Mouse (Mus musculus) kidney, embryonic 14.5 days (tissue): ENCODE data around the gene Fuom. TPM values are rescaled to one million over a fixed set of nuclear protein-coding genes. Genes with fewer than 3 reads are reported as not detected.
A peak's percentile ranks its signal among the peaks of the same experiment; 100 is the strongest.
"Not testable (repeated sequence)": the region's sequence is repeated elsewhere in the genome, so short reads cannot be mapped to it uniquely, and the experiment has no call there.

ENCODE experiments used
- ATAC-seq: fragments of 200-750 bp; cut with Nextera tagmentation; 2 replicates; pipeline ENCODE4 v1.8.0; 2017; ENCODE audit warnings: moderate number of reproducible peaks, mild to moderate bottlenecking, moderate TSS enrichment, moderate library complexity; ENCODE audit not compliant: low FRiP score, low TSS enrichment
- H3K27ac ChIP-seq: fragments of 300-500 bp; sonication (generic); 2 replicates; pipeline ENCODE4 v1.5.1; 2014; ENCODE audit warnings: low read depth, mild to moderate bottlenecking, low read length, moderate library complexity, mixed read lengths
- H3K27me3 ChIP-seq: fragments of 300-500 bp; sonication (generic); 2 replicates; pipeline ENCODE4 v1.6.1; 2014; ENCODE audit warnings: mild to moderate bottlenecking, low read length; ENCODE audit not compliant: control insufficient read depth, insufficient read depth
- H3K36me3 ChIP-seq: fragments of 300-500 bp; sonication (generic); 2 replicates; pipeline ENCODE4 v1.6.1; 2014; ENCODE audit warnings: low read length, mixed read lengths; ENCODE audit not compliant: control insufficient read depth, insufficient read depth
- H3K4me1 ChIP-seq: fragments of 300-500 bp; sonication (generic); 2 replicates; pipeline ENCODE4 v1.6.1; 2014; ENCODE audit warnings: low read length, mixed read lengths; ENCODE audit not compliant: control insufficient read depth, insufficient read depth
- H3K4me2 ChIP-seq: fragments of 300-500 bp; sonication (generic); replicated peaks from 2 replicates; pipeline ENCODE4 v1.6.1; 2014; ENCODE audit warnings: low read depth, mild to moderate bottlenecking, low read length
- H3K4me3 ChIP-seq: fragments of 300-500 bp; sonication (generic); 2 replicates; pipeline ENCODE4 v1.5.1; 2014; ENCODE audit warnings: mild to moderate bottlenecking, low read length
- H3K9ac ChIP-seq: fragments of 300-500 bp; sonication (generic); 2 replicates; pipeline ENCODE4 v1.6.1; 2014; ENCODE audit warnings: low read depth, mild to moderate bottlenecking, low read length, moderate library complexity
- H3K9me3 ChIP-seq: fragments of 300-500 bp; sonication (generic); 2 replicates; pipeline ENCODE4 v1.6.1; 2016; ENCODE audit warnings: low read length; ENCODE audit not compliant: control insufficient read depth
- WGBS: fragments of 180-500 bp; shearing (Covaris S2); extraction: QIAGEN DNeasy Blood & Tissue Kit; methylation state at CpG from one replicate; pipeline ENCODE4 v1.1.7; 2014; 5-methylcytosine and 5-hydroxymethylcytosine counted together
- polyA plus RNA-seq: library from polyadenylated mRNA; unstranded; fragments of >200 nt; fragmentation: Nextera tagmentation; extraction: Ambion mirVana; gene quantifications from 2 replicates; pipeline ENCODE4 v1.2.1, GENCODE M21; 2014

Fuom gene
- 32.4 and 36.2 TPM in 2 replicates for polyA plus RNA-seq

DNA sequence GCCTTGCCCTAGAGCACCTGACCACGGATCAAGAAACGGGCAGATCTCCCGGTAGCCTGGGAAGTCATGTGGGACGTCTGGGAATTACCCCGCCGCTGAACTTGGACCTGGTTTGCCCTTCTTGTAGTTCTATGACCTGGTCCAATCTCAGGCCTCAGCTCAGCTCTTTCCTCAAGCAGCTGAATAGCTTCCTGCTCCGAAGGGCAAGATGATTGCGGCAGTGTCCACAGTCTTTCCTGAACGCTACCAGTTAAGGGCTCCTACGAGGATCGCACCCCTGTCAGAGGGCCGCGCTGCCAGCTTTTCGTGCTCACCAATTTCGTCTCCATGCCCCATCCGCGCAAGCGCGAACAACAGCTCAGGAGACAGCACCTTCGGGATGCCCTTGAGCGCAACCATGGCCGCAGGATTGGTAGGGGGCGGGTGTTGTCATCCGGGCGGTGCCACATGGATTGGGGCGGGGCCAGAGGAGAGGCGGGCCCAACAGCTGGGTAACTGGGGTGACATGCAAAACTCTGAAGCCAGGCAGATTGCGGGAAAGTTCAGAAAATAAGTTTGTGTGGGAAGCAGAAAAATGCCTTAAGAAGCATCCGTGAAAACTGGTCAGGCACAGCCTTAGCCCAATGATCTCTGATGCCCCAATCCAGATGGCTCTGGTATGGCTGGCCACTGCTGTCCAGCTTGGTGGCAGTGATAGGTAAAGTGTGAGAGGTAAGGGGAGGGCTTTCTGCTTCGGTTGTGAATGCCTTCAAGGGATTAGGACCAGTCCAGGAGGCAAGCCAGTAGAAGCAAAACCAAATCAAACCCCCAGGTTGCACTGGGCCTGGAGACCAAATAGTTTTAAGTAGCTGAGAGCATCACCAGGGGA, at the start of gene Fuom:
Fuom (minus strand) TSS at position 449 of the 868 bp plus-strand sequence.
- peak within 1 kb of the TSS; percentile 55 for H3K4me2 ChIP-seq
- peak within 1 kb of the TSS; percentile 40 for H3K9ac ChIP-seq
- no peaks in the 10 kb centered on the region for H3K9me3 ChIP-seq
- H3K4me3 ChIP-seq: peak within 1 kb of the TSS; percentile 36
- peaks cover 18% of the 10 kb centered on the region for H3K36me3 ChIP-seq
- 1% methylated on average over 30 of the region's 30 CpGs for WGBS
- H3K27ac ChIP-seq: no peak within 1 kb of the TSS
- peak; percentile 94 for ATAC-seq
- H3K27me3 ChIP-seq: no peaks in the 10 kb centered on the region
- peaks cover 7% of the 10 kb centered on the region; the same call in 1 of the 2 replicates for H3K4me1 ChIP-seq

DNA sequence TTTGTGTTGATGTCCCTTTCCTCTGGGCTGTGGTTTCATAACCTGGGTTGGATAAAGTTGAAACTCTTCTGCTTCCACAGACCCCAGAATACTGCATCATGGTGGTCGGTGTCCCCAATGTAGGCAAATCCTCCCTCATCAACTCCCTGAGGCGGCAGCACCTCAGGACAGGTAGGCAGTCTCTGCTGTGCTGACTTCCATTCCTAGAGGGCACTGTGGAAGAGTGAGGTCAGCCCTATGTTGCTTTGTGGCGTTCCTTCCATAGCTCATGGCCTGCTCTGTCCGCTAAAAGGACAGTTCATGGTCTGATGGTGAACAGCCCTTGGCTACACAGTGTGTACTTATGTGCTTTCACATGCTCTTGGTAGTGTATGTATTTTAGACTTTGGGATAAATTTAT, 42.3 kb upstream of the Fuom start:
- Histone ChIP-seq H3K36me3 (no peaks in the 10 kb centered on the region; the same call in 1 of the 2 replicates), H3K4me3 (no peak overlapping the region), H3K4me1 (no peaks in the 10 kb centered on the region), H3K9ac (no peak overlapping the region), H3K27me3 (no peaks in the 10 kb centered on the region), H3K9me3 (no peaks in the 10 kb centered on the region), H3K27ac (no peak overlapping the region), H3K4me2 (no peak overlapping the region)
- WGBS: 86% methylated on average over 4 of the region's 4 CpGs
- ATAC-seq: no peak

DNA sequence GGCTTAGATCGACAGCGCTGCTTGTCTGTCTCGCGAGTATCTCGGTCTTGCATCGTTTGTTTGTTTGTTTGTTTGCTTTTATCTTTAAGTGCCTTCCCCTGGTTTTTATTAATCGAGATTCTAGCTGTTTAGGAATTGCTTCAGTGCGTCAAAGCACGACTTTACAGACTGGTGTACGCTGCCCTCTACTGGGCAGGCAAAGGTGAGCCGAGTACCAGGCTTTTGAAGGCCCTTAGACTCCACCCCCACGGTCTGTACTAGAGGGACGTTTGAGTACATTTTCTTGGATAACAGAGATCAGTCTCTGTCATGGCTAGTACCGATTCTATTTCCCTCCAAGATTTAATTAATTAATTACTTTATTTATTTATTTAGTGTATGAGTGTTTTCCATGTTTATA, 39.1 kb upstream of the Fuom start:
- Histone ChIP-seq H3K9me3 (no peaks in the 10 kb centered on the region), H3K4me2 (no peak overlapping the region), H3K4me3 (no peak overlapping the region), H3K36me3 (no peaks in the 10 kb centered on the region), H3K9ac (no peak overlapping the region), H3K4me1 (no peaks in the 10 kb centered on the region), H3K27me3 (no peaks in the 10 kb centered on the region), H3K27ac (no peak overlapping the region)
- ATAC-seq: no peak
- 8% methylated on average over 14 of the region's 14 CpGs for WGBS

DNA sequence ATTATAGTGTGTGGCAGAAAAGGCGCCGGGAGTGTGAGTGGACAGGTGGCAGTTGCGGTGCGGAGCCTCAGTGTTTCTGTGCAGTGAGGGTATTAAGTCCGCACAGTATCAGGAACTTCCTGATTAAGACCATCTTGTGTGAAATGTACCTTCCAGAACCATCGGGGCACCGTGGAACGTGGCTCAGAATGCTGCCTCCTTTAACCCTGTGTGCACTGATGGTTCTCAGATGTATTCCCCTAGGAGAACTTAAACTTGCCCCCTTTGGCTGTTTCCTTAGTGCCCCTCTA, 35.7 kb upstream of the Fuom start:
- Histone ChIP-seq H3K27ac (peak overlapping the region; percentile 63), H3K4me2 (peak overlapping the region; percentile 80), H3K4me1 (no peaks in the 10 kb centered on the region), H3K9me3 (no peaks in the 10 kb centered on the region), H3K36me3 (no peaks in the 10 kb centered on the region), H3K27me3 (no peaks in the 10 kb centered on the region), H3K9ac (peak overlapping the region; percentile 87), H3K4me3 (peak overlapping the region; percentile 81)
- ATAC-seq: no peak; the same call in 1 of the 2 replicates
- under 1% methylated on average over 8 of the region's 8 CpGs for WGBS

DNA sequence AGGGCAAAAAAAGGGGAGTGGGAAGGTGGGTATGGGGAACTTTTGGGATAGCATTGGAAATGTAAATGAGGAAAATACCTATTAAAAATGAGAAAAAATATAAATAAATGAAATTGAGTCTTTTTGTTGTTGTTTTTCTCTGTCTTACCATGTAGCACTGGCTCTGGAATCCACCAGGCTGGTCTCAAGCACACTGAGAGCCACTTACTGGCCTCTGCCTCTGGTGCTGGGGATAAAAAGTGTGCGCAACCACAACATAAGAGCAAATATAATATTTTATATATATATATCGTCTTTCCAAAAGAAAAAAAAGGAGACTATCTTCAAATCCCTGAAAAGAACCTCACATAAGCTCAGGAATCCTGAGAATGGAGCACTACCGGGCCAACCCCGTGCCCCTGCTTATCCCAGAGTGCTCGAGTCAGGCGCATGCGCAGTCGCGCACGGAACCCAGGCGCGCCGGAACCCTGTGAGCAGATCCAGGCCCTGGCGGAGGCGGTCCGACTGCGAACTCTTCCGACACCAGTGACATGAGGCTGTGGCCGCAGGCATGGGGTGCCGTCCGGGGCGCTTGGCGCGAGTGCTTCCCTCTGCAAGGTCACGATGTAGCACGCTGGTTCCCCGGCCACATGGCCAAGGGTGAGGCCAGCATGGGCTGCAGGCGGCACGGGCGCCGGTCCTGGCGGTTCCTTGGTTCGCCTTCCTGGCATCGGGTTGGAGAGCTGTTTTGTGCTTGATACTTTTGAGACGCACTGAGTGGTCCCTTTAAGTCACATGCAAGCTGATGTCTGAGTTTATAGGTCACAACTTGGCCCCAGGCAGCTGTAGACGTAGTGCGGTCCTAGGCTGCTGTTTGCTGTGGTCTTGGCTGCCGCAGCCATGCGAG, 35.1 kb upstream of the Fuom start, which contains the start of gene Mtg1:
Mtg1 (plus strand) TSS at position 430 of the 886 bp plus-strand sequence.
- H3K27ac ChIP-seq: peak within 1 kb of the TSS; percentile 63
- H3K9ac ChIP-seq: peak within 1 kb of the TSS; percentile 87
- H3K4me3 ChIP-seq: peak within 1 kb of the TSS; percentile 81
- no peaks in the 10 kb centered on the region; the same call in 1 of the 2 replicates for H3K36me3 ChIP-seq
- peak; percentile 99 for ATAC-seq
- WGBS: 3% methylated on average over 39 of the region's 39 CpGs
- H3K4me2 ChIP-seq: peak within 1 kb of the TSS; percentile 80
- no peaks in the 10 kb centered on the region for H3K9me3 ChIP-seq
- H3K4me1 ChIP-seq: no peaks in the 10 kb centered on the region
- no peaks in the 10 kb centered on the region for H3K27me3 ChIP-seq

DNA sequence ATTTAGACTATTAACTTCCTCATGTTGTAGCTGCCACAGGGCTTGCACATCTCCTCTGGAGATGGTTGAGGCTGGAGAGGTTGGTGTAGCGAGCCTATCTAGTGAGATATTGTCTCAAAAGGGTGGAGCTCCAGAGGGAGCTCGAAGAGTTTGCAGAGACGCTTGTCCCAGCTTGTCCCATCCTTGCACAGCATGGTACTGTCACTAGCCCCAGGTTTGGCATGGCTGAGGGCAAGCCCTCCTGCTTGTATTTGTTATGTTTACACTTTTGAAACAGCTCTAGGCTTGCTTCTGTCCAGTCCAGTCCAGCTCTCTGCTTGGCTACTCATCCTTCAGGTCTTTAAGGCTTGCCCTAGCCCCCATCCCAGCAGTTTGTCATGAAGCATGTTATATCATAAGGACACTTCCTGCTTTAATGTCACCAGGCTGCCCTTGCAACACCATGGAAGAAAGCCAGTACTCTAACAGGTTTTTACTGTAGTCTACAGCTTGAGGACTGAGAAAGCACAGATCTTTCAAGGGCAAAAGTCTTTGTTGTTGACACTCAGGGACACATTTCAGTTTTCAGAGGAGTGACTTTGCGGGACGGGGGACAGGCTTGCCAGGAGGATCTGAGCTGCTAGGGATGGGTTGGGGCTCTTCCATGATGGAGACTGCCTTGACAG, 33.0 kb upstream of the Fuom start:
- no peaks in the 10 kb centered on the region for H3K4me1 ChIP-seq
- no peaks in the 10 kb centered on the region for H3K9me3 ChIP-seq
- H3K27me3 ChIP-seq: no peaks in the 10 kb centered on the region
- peaks cover 7% of the 10 kb centered on the region; the same call in 1 of the 2 replicates for H3K36me3 ChIP-seq
- ATAC-seq: no peak
- H3K4me3 ChIP-seq: no peak overlapping the region
- H3K27ac ChIP-seq: no peak overlapping the region
- no peak overlapping the region for H3K4me2 ChIP-seq
- H3K9ac ChIP-seq: no peak overlapping the region
- WGBS: 88% methylated on average over 5 of the region's 5 CpGs

DNA sequence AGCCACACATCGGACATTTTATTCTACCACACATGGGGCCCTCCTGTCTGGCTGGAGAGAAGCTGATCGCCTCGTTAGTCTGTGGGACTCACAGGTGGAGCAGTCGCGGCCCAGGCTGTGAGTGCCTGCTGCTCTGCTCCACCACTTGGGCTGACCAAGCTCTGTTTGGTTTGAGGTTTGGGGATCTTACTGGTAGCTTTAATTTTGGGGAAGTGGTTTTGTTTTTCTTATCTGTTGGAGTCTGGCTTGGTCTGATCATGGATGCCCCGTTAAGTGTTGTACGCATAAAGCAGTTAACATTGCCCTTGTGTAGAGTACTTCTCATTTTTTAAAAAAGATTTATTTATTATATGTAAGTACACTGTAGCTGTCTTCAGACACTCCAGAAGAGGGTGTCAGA, 31.8 kb upstream of the Fuom start:
- H3K4me2 ChIP-seq, H3K27me3 ChIP-seq, H3K9ac ChIP-seq, H3K27ac ChIP-seq, H3K4me3 ChIP-seq, H3K9me3 ChIP-seq, ATAC-seq, H3K4me1 ChIP-seq: not testable (repeated sequence)
- 94% methylated on average over 3 of the region's 7 CpGs for WGBS
- H3K36me3 ChIP-seq: peaks cover 18% of the 10 kb centered on the region; the same call in 1 of the 2 replicates

DNA sequence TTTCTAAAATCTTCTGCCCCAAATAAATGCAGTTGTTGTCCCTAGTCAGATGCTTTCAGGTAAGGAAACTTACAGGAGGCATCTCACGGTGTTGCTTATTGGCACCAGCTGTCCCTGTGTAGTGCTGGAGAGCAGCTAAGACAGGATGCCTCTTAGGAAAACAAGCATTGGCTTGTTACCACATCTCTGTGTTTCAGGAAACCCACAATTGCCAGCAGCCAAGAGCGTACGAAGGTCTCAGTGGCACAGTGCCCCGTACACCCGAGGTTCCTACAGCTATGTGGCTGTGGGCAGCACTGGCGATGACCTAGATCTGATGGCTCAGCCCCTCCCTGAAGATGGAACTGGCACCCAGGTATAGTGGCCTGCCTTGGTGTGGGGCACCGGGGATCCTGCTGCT, 29.9 kb upstream of the Fuom start:
- ATAC-seq, H3K4me1 ChIP-seq, H3K9me3 ChIP-seq, H3K27me3 ChIP-seq, H3K4me2 ChIP-seq, H3K9ac ChIP-seq, H3K27ac ChIP-seq, H3K4me3 ChIP-seq: not testable (repeated sequence)
- H3K36me3 ChIP-seq: peaks cover 18% of the 10 kb centered on the region; the same call in 1 of the 2 replicates
- WGBS: 89% methylated on average over 7 of the region's 7 CpGs
